Mouse (Mus musculus): ENCODE results near the gene Ano7. TPM values are rescaled to one million over a fixed set of nuclear protein-coding genes. Genes with fewer than 3 reads are reported as not detected.

Ano7 gene
- 1 to 10 TPM in 1 of 26 experiments, under 1 TPM in 2, not detected in 23; 0.20 to 1.2 (median 0.71) TPM for total RNA-seq (2018; cell fraction: chromatin; rRNA removed)
- under 1 TPM in 14 of 26 experiments, not detected in 12; under 0.01 to 0.19 (median 0.07) TPM for total RNA-seq (2018; cell fraction: cytosol; rRNA removed)
- total RNA-seq (2018; cell fraction: nucleus; rRNA removed), result under 1 TPM in 9 of 26 experiments, not detected in 17; 0.14 to 0.89 (median 0.30) TPM
- polyA plus RNA-seq (2018), result 0.28 TPM in 1 of 3 replicates, not detected in the others

DNA sequence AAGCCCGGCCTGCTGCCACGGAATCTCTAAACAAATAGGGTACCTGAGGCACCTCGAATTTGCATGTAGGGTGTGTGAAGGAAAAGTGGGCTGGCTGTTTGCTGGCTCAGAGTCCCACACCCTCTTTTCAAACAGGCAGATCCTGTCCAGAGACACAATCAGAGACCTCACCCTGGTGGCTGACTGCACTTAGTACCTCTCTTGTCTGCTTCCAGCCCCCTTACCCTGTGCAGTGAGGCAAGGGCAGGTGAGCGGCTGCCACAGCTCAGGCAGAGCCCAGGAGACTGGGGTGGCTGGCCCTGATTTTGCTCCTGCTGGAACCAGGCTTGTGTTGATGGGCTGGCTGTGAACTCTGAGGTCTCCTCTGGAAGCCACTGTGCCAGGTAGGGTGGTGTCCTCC lies at the start of gene Ano7:
Ano7 (plus strand) TSS at position 266 of the 400 bp plus-strand sequence.
- H3K36me3 ChIP-seq (ENCODE audit: inconsistent target), result no peaks in the 10 kb centered on the region
- no peak within 1 kb of the TSS for H3K4me3 ChIP-seq (ENCODE audit: inconsistent target)
- H3K79me2 ChIP-seq (ENCODE audit: inconsistent target), result no peaks in the 10 kb centered on the region
- WGBS (ENCODE audit: missing documents), result 83% methylated on average over 4 of the region's 4 CpGs
- H3K27ac ChIP-seq, result no peak within 1 kb of the TSS

DNA sequence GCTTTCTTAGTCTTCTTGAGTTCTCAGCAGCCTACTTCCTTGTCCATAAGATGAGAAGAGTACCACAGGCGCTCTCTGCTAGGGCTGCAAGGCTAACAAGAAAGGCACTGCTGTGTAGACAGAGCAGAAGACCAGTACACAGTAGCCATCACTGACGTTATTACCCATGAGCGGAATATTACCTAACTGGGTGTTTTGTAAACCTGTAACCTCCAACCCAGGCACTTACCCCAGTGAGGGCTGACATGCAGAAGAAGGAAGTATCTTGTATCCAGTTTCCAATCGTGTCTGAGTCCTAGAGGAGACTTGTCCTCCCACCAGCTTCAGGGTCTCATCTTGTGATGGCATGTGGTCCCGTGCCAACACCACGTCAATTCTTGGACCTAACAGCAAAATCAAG lies 49.8 kb upstream of the Ano7 start:
- H3K27ac ChIP-seq, result no peak overlapping the region
- 90% methylated on average over 6 of the region's 6 CpGs for WGBS (ENCODE audit: missing documents)
- H3K36me3 ChIP-seq (ENCODE audit: inconsistent target), result no peaks in the 10 kb centered on the region
- no peak overlapping the region for H3K4me3 ChIP-seq (ENCODE audit: inconsistent target)
- no peaks in the 10 kb centered on the region for H3K79me2 ChIP-seq (ENCODE audit: inconsistent target)

DNA sequence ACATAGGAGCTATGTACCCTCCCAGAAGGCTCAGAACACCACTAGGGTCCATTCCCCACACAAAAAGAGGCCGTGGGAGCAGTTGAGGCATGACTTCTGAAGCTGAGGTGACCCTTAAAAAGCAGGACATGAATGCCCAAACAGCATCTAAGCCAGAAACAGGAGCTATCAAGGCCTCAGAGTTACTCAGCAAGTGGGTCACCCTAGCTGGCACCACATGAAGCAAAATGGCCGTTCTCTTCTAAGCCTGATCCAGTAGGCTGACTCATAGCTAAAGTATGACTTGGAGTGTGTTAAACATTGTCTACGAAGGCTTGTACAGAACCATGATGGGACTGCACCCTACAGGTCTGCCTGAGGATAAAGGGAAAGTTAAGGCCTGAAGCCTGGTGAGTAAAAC lies 47.3 kb upstream of the Ano7 start:
- Histone ChIP-seq H3K4me3 (ENCODE audit: inconsistent target) (no peak overlapping the region), H3K27ac (no peak overlapping the region), H3K79me2 (ENCODE audit: inconsistent target) (no peaks in the 10 kb centered on the region), H3K36me3 (ENCODE audit: inconsistent target) (no peaks in the 10 kb centered on the region)
- WGBS (ENCODE audit: missing documents), result 93% methylated on average over 3 of the region's 3 CpGs

DNA sequence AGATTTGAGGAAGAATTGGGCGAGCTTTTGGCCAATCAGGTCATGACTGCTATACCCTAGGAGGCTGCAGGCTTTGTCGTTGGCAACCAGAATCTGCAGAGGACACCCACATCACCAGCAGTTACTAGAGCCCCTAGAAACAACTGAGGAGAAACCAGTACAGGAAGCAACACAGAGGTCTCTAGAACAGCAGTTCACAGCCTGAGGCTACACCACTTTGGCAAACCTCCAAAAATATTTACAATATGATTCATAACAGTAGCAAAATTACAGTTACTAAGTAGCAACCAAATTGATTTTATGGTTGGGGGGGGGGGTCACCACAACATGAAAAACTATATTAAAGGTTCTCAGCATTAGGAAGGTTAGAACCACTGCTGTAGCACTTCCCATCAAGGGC lies 39.1 kb upstream of the Ano7 start:
- no peak overlapping the region for H3K4me3 ChIP-seq (ENCODE audit: inconsistent target)

DNA sequence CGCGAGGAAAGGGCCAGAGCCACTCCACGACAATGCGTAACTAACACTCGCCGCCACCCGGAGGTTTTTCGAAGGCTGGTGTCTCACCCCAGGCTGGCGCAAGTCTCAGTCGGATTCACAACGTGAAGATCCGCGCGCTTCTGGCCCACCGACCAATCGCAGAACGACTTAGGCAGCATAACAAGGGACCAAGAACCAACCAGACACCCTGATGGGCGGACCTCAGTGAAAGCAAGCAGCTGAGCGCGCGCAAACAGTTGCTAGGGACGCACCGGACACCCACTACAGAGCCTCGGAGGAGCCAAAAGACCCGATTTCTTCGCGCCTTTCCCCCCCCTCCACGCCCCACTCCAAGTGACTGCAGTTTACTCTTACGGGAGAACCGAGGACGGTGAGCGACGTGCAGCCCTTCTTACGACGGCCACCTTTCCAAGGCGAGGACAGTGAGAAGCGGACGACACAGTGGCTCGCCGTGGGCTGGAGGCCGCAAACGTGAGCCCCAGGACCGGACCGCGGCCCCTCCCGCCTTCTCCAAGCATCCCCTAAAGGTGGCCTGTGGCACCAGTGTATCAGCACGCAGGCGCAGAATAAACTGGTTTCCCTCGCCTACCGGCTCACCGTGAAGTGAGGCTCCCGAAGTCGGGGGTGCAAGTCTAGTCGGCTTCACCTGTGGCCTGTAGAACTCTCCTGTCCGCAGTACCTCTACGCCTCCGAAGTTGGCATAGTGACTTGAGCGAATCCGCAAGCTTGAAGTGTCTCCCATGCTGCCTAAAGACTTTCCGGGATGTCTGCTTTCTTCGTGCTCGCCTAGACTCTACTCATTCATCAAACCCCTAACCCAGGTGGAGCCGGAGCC lies 30.9 kb upstream of the Ano7 start, which contains the start of the genes Ppp1r7 and Pask:
Ppp1r7 (plus strand) TSS at position 207 of the 856 bp plus-strand sequence.
Pask (minus strand) TSS at position 835 of the 856 bp plus-strand sequence.
- H3K79me2 ChIP-seq (ENCODE audit: inconsistent target), result peaks cover 38% of the 10 kb centered on the region
- H3K36me3 ChIP-seq (ENCODE audit: inconsistent target), result peaks cover 18% of the 10 kb centered on the region
- H3K27ac ChIP-seq, result peak within 1 kb of the TSS; percentile 53
- H3K4me3 ChIP-seq (ENCODE audit: inconsistent target), result peak within 1 kb of the TSS; percentile 100
- under 1% methylated on average over 63 of the region's 63 CpGs for WGBS (ENCODE audit: missing documents)

More for the DNA sequence above, 39.1 kb upstream of the Ano7 start:
- 91% methylated on average over 2 of the region's 2 CpGs for WGBS (ENCODE audit: missing documents)
- Histone ChIP-seq H3K79me2 (ENCODE audit: inconsistent target) (no peaks in the 10 kb centered on the region), H3K36me3 (ENCODE audit: inconsistent target) (no peaks in the 10 kb centered on the region), H3K27ac (no peak overlapping the region)

DNA sequence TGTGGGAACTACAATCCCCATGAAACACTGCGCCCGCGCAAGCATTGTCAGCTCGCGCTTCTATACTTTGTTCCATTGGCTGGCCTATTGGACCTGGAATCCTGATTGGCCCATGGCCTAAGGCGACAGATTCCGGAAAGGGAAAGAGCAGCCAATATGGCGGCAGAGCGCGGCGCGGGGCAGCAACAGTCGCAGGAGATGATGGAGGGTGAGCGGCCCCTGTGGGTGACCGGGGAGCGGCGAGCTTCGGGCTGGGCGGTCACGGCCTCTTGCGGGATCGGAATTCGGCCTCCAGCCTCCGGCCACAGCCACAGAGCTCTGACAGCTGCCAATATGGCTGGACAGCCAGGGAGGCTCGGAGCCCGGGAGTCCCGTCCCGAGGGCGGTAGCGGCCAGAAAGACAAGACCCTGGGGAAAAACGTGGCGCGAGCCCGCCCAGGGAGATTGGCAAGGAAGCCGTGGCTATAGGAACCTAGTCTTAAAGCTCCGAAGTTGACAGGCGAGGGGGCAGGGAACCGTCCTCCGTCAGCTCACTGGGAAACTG lies 30.2 kb upstream of the Ano7 start:
- Histone ChIP-seq H3K27ac (peak overlapping the region; percentile 53), H3K79me2 (ENCODE audit: inconsistent target) (peaks cover 38% of the 10 kb centered on the region), H3K4me3 (ENCODE audit: inconsistent target) (peak overlapping the region; percentile 100), H3K36me3 (ENCODE audit: inconsistent target) (peaks cover 21% of the 10 kb centered on the region)
- WGBS (ENCODE audit: missing documents), result under 1% methylated on average over 39 of the region's 39 CpGs

DNA sequence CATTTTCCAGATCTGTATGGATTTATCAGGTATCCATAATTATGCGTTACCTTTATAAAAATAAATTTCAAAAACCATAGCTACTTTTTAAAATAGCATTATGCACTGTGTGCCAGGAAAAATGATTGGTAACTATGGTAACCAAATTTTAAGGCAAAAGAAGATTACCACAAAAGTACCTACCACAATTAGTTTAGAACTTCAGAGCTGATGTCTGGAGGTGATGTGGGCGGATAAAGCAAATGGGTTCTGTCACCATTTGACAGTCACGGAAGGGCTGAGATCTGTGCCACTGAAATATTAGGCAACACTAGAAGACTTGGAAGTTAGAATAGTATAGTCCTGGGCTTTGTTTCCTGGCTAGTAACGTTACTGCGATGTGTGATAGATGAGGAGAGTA lies 26.6 kb upstream of the Ano7 start:
- 95% methylated on average over 5 of the region's 5 CpGs for WGBS (ENCODE audit: missing documents)
- Histone ChIP-seq H3K27ac (no peak overlapping the region), H3K4me3 (ENCODE audit: inconsistent target) (no peak overlapping the region), H3K36me3 (ENCODE audit: inconsistent target) (peaks cover 55% of the 10 kb centered on the region), H3K79me2 (ENCODE audit: inconsistent target) (peaks cover 38% of the 10 kb centered on the region)

DNA sequence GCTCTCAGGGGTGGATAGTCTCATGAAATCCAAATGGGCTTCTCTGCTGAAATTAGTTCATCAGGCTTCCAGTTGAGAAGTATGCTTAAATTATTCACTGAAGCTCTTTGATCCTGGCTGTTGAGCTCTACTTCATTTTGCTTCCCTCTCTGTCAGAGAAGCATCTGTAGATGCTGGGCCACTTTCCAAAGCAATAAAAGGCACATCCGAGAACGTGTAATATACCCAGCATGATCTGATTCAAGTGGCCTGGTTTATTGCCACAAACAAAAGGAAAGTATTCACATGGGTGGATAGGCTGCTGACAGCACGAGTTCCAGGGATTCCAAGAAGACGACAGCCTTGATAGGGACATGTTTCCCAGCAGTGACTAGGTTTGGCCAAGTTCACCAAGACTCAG lies 24.0 kb upstream of the Ano7 start:
- no peak overlapping the region for H3K27ac ChIP-seq
- H3K79me2 ChIP-seq (ENCODE audit: inconsistent target), result peaks cover 26% of the 10 kb centered on the region
- no peak overlapping the region for H3K4me3 ChIP-seq (ENCODE audit: inconsistent target)
- 100% methylated on average over 4 of the region's 4 CpGs for WGBS (ENCODE audit: missing documents)
- peaks cover 80% of the 10 kb centered on the region for H3K36me3 ChIP-seq (ENCODE audit: inconsistent target)

DNA sequence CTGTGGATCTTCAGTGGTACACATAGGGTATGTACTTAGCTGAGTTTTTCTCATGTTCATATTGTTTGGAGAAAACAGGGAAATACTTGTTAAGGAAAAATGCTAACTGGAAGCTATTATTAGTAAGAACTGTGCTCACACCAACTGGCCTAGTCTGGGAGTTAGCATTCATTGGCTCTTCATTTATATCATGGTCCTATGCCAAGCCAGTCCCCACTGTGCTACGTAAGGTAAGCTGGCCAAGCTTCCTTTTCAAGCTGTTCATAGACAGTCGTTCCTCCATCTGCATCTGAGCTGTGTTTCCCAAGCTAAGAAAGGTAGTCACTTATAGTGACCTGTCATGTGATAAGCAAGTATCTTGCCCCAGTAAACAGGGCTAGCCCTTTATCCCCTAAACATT lies 21.0 kb upstream of the Ano7 start:
- Histone ChIP-seq H3K4me3 (ENCODE audit: inconsistent target) (no peak overlapping the region), H3K79me2 (ENCODE audit: inconsistent target) (no peaks in the 10 kb centered on the region; the same call in 1 of the 2 replicates), H3K27ac (no peak overlapping the region), H3K36me3 (ENCODE audit: inconsistent target) (peaks cover 93% of the 10 kb centered on the region)
- WGBS (ENCODE audit: missing documents), result 90% methylated on average over 2 of the region's 2 CpGs

DNA sequence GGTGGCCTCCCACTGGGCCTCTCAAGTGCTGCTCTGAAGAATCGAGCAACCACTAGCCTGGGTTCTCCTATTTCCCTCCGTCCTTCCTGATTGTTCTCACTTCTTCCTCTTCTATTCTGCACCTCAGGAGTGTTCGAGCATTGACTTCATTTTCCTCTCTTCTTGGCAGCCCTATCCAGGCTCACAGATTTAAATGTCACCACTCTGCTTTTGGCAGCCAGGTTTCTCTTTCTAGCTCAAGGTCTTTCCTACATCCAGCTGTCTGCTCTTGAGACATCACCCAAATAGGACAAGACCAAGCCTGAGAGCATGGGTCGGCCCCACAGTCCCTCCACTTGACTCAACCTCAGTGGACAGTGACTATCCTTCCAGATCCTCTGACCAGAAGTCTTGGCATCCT lies 11.1 kb upstream of the Ano7 start:
- no peak overlapping the region for H3K4me3 ChIP-seq (ENCODE audit: inconsistent target)
- H3K36me3 ChIP-seq (ENCODE audit: inconsistent target), result peaks cover 70% of the 10 kb centered on the region
- 88% methylated on average over 4 of the region's 4 CpGs for WGBS (ENCODE audit: missing documents)
- H3K79me2 ChIP-seq (ENCODE audit: inconsistent target), result no peaks in the 10 kb centered on the region
- no peak overlapping the region for H3K27ac ChIP-seq

DNA sequence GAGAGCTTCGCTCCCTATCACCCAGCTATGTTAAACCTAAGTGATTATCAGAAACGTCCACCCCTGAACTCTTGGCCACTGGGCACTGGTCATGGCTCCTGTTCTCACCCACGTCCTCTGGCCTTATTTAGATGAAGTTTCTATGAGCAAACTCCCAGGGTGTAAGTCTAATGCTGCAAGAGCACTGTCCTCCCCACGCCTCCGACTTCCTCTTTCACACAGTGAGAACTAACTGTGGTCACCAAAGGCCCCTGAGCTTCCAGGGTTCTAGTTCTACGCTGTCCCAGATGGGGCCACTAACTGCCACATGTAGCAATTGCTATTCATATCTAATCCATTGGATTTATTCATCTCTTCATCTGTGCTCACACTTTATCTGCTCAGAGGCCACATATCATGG lies 8.1 kb upstream of the Ano7 start:
- Histone ChIP-seq H3K36me3 (ENCODE audit: inconsistent target) (peaks cover 55% of the 10 kb centered on the region), H3K27ac (no peak overlapping the region), H3K4me3 (ENCODE audit: inconsistent target) (no peak overlapping the region), H3K79me2 (ENCODE audit: inconsistent target) (no peaks in the 10 kb centered on the region)
- WGBS (ENCODE audit: missing documents), result 47% methylated on average over 6 of the region's 6 CpGs

DNA sequence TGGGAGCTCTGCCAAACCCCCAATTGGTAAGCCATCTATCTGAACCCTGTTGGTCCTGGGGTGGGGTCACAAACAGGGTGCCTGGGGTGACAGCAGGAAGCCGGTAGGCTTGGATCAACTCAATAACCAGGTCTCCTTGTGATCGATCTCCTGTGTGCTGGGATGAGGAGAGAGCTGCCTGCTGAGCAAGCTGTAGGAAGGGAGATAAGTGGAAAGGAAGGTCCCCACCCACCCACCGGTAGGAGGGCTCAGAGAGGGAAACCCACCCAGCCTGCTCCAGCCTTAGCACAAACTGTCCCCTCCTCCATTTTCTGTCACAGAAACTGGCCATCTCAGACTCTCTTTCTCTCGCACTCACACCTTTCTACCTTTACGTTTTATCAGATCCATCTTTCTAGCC lies 3.6 kb downstream of the Ano7 start:
- 68% methylated on average over 5 of the region's 5 CpGs for WGBS (ENCODE audit: missing documents)

DNA sequence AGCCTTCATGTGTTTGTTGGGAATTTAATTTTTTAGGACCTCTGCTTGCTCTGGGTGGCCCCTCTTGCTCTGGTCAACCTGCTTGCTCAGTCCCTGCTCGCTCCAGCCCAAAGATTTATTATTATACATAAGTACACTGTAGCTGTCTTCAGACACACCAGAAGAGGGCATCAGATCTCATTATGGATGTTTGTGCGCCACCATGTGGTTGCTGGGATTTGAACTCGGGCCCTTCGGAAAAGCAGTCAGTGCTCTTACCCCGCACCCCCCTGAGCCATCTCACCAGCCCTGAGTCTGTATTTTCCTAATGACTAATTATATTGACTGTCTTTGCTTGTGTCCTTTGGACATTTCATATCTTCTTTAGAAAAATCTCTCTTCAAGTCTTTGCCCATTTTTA lies 5.4 kb downstream of the Ano7 start:
- WGBS (ENCODE audit: missing documents), result 81% methylated on average over 5 of the region's 5 CpGs
- H3K79me2 ChIP-seq (ENCODE audit: inconsistent target), result no peaks in the 10 kb centered on the region
- H3K4me3 ChIP-seq (ENCODE audit: inconsistent target), result no peak overlapping the region
- no peak overlapping the region for H3K27ac ChIP-seq
- H3K36me3 ChIP-seq (ENCODE audit: inconsistent target), result no peaks in the 10 kb centered on the region

More for the DNA sequence above, 3.6 kb downstream of the Ano7 start:
- Histone ChIP-seq H3K4me3 (ENCODE audit: inconsistent target) (no peak overlapping the region), H3K79me2 (ENCODE audit: inconsistent target) (no peaks in the 10 kb centered on the region), H3K27ac (no peak overlapping the region), H3K36me3 (ENCODE audit: inconsistent target) (no peaks in the 10 kb centered on the region)

DNA sequence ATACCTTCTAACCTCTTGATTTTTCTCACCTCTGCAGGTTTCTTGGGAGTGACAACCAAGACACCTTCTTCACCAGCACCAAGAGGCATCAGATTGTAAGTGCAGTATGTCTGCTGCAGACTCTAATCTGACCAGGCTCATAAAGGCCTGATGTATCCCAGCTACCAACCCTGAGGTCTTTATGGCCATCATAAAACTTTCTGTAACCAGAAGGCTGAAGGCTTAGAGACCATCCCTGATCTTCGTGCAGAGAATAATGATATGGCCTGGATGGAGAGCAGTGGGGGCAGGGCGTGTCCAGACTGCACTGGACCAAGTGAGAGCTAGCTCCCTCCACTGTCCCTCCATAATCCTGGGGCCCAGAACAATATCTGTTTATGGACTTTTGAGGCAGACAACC lies 13.5 kb downstream of the Ano7 start:
- WGBS (ENCODE audit: missing documents), result 63% methylated on average over 2 of the region's 2 CpGs
- no peak overlapping the region for H3K4me3 ChIP-seq (ENCODE audit: inconsistent target)

DNA sequence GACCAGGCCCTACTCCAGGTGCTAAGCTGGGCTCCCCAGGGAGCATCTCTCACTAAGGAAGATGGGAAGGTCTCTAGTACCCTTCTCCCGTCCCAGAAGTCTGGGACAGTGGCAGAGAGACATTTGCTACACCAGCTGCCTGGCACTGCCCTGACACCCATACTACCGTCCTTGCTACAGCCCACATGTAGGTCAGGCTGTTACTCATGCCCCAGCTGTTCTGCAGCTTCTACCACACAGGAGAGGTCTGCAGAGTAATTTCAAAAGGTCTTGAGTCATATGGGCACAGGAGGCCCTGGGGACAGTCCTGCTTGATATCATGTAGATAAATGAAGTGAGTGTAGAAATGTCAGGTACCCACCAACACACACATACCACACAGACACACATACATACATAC lies 15.2 kb downstream of the Ano7 start:
- H3K4me3 ChIP-seq (ENCODE audit: inconsistent target), result no peak overlapping the region
- H3K36me3 ChIP-seq (ENCODE audit: inconsistent target), result no peaks in the 10 kb centered on the region
- H3K27ac ChIP-seq, result no peak overlapping the region
- 91% methylated on average over 2 of the region's 2 CpGs for WGBS (ENCODE audit: missing documents)
- no peaks in the 10 kb centered on the region for H3K79me2 ChIP-seq (ENCODE audit: inconsistent target)

More for the DNA sequence above, 13.5 kb downstream of the Ano7 start:
- Histone ChIP-seq H3K36me3 (ENCODE audit: inconsistent target) (no peaks in the 10 kb centered on the region), H3K79me2 (ENCODE audit: inconsistent target) (no peaks in the 10 kb centered on the region), H3K27ac (no peak overlapping the region)

Data from macrophage (primary cell).